Comparison of ENCODE assay signal across 8 mouse cellular contexts in the genomic region with DNA sequence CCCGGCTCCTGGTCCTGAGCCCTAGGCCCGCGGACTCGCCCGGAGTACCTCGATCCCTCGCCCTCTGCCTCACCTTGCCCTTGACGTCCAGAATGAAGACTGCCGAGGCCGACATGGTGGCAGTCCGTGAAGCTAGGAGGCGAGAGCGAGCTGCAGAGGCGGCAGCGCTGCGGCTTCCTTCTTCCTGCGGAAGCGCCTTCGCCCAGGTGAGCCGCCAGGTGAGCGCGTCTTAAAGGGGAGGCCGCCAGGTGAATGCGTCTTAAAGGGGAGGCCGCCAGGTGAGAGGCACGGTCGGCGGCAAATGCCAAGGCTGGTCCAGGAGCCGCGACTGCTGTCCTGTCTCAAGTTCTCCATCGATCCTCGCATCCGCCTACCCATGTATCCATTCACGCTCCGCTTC. TPM values are rescaled to one million over a fixed set of nuclear protein-coding genes. Genes with fewer than 3 reads are reported as not detected.
DNase-seq lines count a peak whose midpoint lies in the region; ATAC-seq lines count a peak whose summit lies in the region.

A gene (minus strand): TSS at position 204 of the 400 bp plus-strand sequence.

- no peaks in the 10 kb centered on the region for H3K9me3 ChIP-seq in heart, embryonic 10.5 days
- peaks cover 6% of the 10 kb centered on the region; the same call in 1 of the 2 replicates for H3K9me3 ChIP-seq in embryonic facial prominence, embryonic 12.5 days
- no peaks in the 10 kb centered on the region for H3K9me3 ChIP-seq in kidney, embryonic 14.5 days (ENCODE audit: control insufficient read depth, low read length)

- no peaks in the 10 kb centered on the region for H3K36me3 ChIP-seq in heart, embryonic 10.5 days
- H3K36me3 ChIP-seq in embryonic facial prominence, embryonic 12.5 days: no peaks in the 10 kb centered on the region
- no peaks in the 10 kb centered on the region for H3K36me3 ChIP-seq in kidney, embryonic 14.5 days (ENCODE audit: control insufficient read depth, insufficient read depth, low read length)

- ATAC-seq in embryonic facial prominence, embryonic 12.5 days (ENCODE audit: insufficient number of reproducible peaks, insufficient read depth, low FRiP score, low TSS enrichment): no peak
- ATAC-seq in kidney, embryonic 14.5 days (ENCODE audit: low FRiP score, low TSS enrichment): no peak

- no peak within 1 kb of the TSS for H3K27ac ChIP-seq in heart, embryonic 10.5 days
- no peak within 1 kb of the TSS for H3K27ac ChIP-seq in embryonic facial prominence, embryonic 12.5 days
- H3K27ac ChIP-seq in kidney, embryonic 14.5 days (ENCODE audit: low read depth, low read length): no peak within 1 kb of the TSS

- H3K27me3 ChIP-seq in heart, embryonic 10.5 days (ENCODE audit: insufficient read depth, poor library complexity, severe bottlenecking): peaks cover 19% of the 10 kb centered on the region
- peaks cover 25% of the 10 kb centered on the region for H3K27me3 ChIP-seq in embryonic facial prominence, embryonic 12.5 days
- H3K27me3 ChIP-seq in kidney, embryonic 14.5 days (ENCODE audit: control insufficient read depth, insufficient read depth, low read length): peaks cover 7% of the 10 kb centered on the region; the same call in 1 of the 2 replicates

- H3K4me3 ChIP-seq in heart, embryonic 10.5 days: peak within 1 kb of the TSS; percentile 45
- peak within 1 kb of the TSS; percentile 32 for H3K4me3 ChIP-seq in embryonic facial prominence, embryonic 12.5 days
- H3K4me3 ChIP-seq in kidney, embryonic 14.5 days (ENCODE audit: low read length): peak within 1 kb of the TSS; percentile 42

- H3K4me1 ChIP-seq in heart, embryonic 10.5 days: peaks cover 17% of the 10 kb centered on the region
- H3K4me1 ChIP-seq in embryonic facial prominence, embryonic 12.5 days: no peaks in the 10 kb centered on the region
- H3K4me1 ChIP-seq in kidney, embryonic 14.5 days (ENCODE audit: control insufficient read depth, insufficient read depth, low read length): 0 out of 2 replicates have a peak, but pooled peaks cover 4% of the 10 kb centered on the region

- peak within 1 kb of the TSS; percentile 20; the same call in 1 of the 2 replicates for H3K9ac ChIP-seq in embryonic facial prominence, embryonic 12.5 days
- H3K9ac ChIP-seq in kidney, embryonic 14.5 days (ENCODE audit: low read depth, low read length): no peak within 1 kb of the TSS

- DNase-seq in heart, embryonic 10.5 days (ENCODE audit: low spot score): no peak
- no peak for DNase-seq in heart, adult 9 months (ENCODE audit: low spot score in 2 of 2)
- DNase-seq in lung, postnatal 36 days: peak; percentile 76
- DNase-seq in c-Kit-positive CD71-positive TER-119-positive erythroid progenitor cells, embryonic 14.5 days (ENCODE audit: low spot score): no peak
- no peak for DNase-seq in testis, postnatal 10 days (ENCODE audit: low spot score)
- no peak for DNase-seq in layer of hippocampus, postnatal 10 days (ENCODE audit: low spot score in 2 of 2)

- peak within 1 kb of the TSS; percentile 35 for H3K4me2 ChIP-seq in embryonic facial prominence, embryonic 12.5 days (replicated peaks)
- H3K4me2 ChIP-seq in kidney, embryonic 14.5 days (replicated peaks; ENCODE audit: low read depth, low read length): peak within 1 kb of the TSS; percentile 4; the same call in 1 of the 2 replicates

- 8% methylated on average over 35 of the region's 35 CpGs for WGBS in heart, embryonic 10.5 days
- WGBS in embryonic facial prominence, embryonic 12.5 days: 7% methylated on average over 35 of the region's 35 CpGs
- 7% methylated on average over 35 of the region's 35 CpGs for WGBS in kidney, embryonic 14.5 days

RNA-seq across cellular contexts. Expression of the gene that starts here (rescaled TPM):
- 2.0 and 6.1 TPM in 2 replicates for polyA plus RNA-seq in heart, embryonic 10.5 days (2016; fragmentation: Nextera tagmentation; extraction: Ambion mirVana)
- polyA plus RNA-seq in embryonic facial prominence, embryonic 12.5 days (2016; fragmentation: Nextera tagmentation; extraction: Ambion mirVana): 15.8 and 18.2 TPM in 2 replicates
- polyA plus RNA-seq in kidney, embryonic 14.5 days (2014; fragmentation: Nextera tagmentation; extraction: Ambion mirVana): 33.7 and 36.0 TPM in 2 replicates
- total RNA-seq in layer of hippocampus, postnatal 10 days (2021): 1 to 10 TPM in 1 of 2 experiments, under 1 TPM in 1; 0.45 to 1.3 TPM
